Mouse (Mus musculus) thymus, adult 2 months (tissue): Measurements from ENCODE around the gene Agpat3.

Experiments used
- CTCF ChIP-seq: fragments of 200-500 bp; IDR thresholded peaks from 2 replicates; pipeline ENCODE4 v1.5.1; 2012; ENCODE audit warnings: mild to moderate bottlenecking, control low read depth, low read length, moderate library complexity, borderline replicate concordance; ENCODE audit not compliant: control insufficient read depth, poor library complexity, insufficient read depth; ENCODE audit errors: extremely low read depth
- POLR2A ChIP-seq: fragments of 200-500 bp; IDR thresholded peaks from 2 replicates; pipeline ENCODE4 v1.6.1; 2012; ENCODE audit warnings: mild to moderate bottlenecking, low read length, control low read depth, moderate library complexity; ENCODE audit not compliant: control insufficient read depth, poor library complexity, insufficient read depth; ENCODE audit errors: extremely low read depth

- no peak for TF ChIP-seq CTCF
- TF ChIP-seq POLR2A, result no peak
Observed at GRCm38 (mm10) chr10:78378516-78378915, 26.2 kb upstream of the Agpat3 start.
